Mouse (Mus musculus) hematopoietic stem cell, adult 5-6 weeks (primary cell): ENCODE measurements around the gene Creg1. TPM values are rescaled to one million over a fixed set of nuclear protein-coding genes. Genes with fewer than 3 reads are reported as not detected.

Experiments
- ATAC-seq, 2 experiments: fragments of 125-278 bp in 1 of 2; replicated peaks in 1 of 2; 2 replicates each; pipeline ENCODE4 v1.8.0; 2016 to 2017; ENCODE audit warnings: inconsistent platforms in 2 of 2, mild to moderate bottlenecking in 2 of 2, moderate number of reproducible peaks in 2 of 2, low read depth in 1 of 2, moderate TSS enrichment in 1 of 2; ENCODE audit not compliant: low FRiP score in 2 of 2, poor library complexity in 2 of 2, severe bottlenecking in 2 of 2, insufficient read depth in 1 of 2, low TSS enrichment in 1 of 2
- total RNA-seq: library from RNA; stranded (forward); fragments of 172-1452, 232-1000 nt; gene quantifications from 2 replicates; pipeline ENCODE4 v1.2.3, GENCODE M21; 2017

Gene Creg1
- 118 and 127 TPM in 2 replicates for total RNA-seq

DNA sequence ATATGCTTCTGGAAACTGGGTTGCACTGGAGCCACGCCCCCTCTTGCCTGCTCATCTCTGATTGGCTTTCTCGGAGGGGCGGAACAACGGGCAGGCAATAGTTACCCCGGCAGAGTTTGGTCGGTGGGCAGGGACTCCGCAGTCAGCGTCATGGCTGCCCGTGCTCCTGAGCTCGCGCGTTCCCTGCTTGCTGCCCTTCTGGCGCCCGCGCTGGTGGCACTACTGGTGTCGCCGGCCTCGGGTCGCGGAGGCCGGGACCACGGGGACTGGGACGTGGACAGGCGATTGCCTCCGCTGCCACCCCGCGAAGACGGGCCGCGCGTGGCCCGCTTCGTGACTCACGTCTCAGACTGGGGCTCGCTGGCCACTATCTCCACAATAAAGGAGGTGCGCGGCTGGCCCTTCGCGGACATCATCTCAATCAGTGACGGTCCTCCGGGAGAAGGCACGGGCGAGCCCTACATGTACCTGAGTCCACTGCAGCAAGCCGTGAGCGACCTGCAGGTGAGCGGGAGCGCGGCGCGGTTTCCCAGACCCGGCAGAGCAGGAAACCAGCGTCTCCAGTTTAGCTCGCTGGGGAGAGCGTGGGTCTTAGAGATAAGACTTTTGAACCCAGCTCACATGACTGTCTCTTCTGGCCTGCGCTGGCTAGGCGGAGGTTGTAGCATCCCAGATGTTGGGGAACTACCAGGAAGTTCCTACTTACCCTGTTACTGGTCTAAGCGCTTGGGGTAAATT is at the start of gene Creg1:
TSS of gene Creg1 (plus strand) at position 112 of the 738 bp plus-strand sequence.
- ATAC-seq: peak; percentile 92 to 96

DNA sequence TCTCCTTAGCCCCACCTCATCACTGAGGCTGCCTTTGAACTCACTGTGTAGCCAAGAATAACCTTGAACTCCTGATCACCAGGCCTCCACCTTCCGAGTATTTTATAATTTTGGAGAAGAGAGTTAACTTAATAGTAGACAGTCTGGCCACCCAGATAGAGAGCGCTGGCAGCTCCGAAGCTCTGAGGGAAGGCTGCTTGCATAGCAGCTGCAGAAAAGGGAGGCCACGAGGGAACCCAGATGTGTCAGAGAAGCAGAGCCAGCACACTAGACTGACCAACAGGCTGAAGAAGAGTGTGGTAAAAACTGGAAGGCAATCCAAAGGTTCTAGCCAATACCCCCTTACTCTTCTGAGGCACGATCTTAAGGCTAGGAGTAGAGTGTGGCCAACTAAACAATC is 49.7 kb upstream of the Creg1 start:
- ATAC-seq: no peak

DNA sequence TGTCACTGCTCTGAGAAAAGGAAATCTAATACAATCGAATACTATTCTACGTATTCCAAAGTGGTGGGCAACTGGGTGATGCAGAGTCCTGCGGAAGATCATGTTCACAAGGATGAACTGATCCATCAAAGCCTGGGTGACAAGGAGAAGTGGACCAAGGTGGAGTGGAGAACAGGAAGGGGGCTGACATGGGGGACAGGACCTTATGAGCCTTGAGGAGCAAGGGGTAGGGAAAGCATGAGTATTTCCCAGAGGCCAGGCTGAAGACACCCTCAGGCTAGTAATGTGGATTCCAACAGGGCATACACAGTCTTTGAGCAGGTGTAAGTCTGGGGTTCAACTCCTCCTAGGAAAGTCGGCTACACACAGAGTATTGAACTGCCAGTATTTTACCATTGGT is 47.1 kb upstream of the Creg1 start:
- no peak for ATAC-seq

DNA sequence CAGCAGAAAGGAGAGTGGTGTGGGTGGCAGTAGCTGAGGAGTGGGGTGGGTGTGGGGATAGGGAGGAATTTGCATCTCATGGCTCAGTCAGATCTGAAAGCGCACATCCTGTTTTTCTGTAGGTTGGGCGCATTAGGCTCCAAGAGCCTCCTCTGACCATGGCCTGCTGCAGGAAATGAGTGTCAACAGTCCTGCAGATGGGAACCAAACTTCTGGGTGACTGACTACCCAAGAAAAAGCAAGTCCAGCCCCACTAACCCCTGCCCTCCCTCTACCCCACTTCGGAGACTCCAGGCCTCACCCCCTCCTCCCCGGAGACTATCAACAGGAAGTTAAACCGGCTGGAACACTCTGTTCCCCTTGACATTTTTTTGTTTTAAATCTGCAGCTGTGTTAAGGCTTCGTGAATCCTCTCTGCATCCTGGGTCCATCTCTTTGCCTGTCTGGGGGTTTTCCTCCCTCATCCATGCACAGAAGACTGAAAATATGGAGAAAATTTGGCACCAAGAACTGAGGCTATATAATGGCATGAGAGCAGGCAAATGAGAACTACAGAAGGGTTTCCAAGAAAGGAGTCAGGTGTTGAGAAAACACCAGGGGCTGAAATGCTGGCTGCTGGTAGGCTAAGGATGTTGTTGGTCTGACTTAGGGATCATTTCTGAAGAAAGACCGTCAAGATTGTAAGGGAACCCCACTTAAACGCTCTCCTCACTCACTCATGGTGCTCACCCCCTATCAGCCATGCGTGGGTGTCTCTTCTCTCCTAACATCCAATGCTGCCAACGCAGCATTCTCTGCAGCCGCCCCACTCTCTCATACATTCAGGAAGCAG is 45.6 kb upstream of the Creg1 start:
- peak; percentile 80 to 83 for ATAC-seq

DNA sequence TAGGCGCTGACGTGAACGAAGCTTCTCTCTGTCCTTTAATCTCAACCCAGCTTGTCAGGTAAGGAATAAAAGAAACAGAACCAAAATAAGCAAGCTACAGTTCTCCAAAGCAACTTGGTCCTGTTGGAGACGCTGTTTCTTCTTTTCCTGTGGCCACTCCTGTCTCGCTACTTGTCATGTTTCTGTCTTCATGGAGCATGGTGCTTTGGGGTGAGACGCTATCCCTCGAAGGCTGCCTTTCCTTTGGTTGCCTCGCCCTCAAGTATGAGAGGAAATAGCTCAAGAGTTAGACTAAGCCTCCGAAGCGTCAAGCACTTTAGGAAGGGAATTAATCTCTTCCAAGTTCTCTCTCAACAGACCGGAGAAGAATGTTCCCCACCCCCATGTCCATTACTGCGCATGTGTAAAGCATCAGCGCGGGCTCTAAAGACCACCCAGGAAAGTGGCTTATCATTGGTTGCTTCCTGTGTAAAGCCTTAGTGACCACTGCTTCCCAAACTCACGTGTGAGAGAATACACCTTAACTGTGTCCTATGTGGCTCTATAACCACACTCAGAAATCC is 44.9 kb upstream of the Creg1 start:
- ATAC-seq: no peak

DNA sequence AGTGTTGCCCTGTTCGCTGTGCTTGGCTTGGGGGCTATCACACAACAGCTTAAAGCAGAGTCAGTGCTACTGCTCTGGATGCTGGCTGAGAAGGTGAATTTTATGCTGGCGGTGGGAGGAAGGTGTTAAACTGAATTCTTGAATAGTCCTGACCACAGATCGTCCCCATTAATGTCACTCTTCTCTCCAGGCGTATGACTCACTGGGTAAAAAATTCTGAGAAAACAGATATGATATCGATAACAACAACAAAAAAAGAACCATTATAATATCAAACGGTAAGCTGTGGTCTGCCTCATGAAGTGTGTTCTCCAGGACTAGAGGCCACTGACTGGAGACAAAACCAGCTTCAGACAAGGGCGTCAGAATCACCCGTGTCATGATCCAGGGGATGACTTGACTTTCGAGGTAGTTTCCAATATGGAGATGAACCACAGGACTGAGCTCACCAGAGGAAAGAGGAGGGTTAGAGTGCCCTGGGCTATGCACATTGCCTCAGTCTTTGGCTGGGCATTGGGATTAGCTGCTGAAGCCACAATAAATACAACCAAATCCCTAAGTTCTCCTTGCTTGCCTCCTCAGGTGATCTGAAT is 40.9 kb upstream of the Creg1 start:
- ATAC-seq: no peak

DNA sequence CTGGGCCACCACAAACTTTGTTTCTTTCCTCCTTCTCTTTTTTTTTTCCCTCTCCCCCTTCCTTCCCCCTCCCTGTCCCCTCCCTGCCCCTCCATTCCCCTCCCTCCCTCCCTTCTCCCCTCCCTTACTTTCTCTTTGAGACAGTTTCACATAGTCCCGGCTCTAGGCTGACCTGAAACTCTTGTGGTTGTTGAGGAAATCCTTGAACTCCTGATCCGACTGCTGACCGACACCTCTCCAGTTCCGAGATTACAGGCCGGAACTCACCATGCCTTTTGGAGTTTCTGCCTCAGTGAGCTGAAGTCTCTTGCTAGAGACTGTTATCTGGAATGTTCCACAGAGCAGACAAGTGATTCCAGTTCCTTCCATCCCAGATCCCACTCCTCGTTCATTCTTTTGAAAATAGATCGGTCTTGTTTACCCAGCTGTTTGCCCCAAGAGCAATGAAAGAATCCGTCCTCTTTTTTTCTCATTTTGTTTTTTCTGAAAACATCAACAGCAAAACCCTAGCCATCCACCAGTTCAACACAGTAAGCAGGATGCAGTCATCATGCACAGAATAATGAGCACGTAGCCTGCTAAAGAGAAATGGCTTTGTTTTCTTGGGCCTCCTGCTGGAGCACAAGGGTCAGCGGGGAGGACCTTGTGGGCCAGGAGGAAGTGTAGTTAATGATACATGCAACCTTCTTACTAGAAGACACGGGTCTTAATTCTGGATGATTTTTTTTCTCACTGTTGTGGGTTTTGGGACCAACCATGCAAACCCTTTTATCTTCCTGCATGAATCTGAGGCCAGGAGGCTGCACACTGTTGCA is 39.1 kb upstream of the Creg1 start:
- ATAC-seq: peak in 1 of 2 experiments; percentile 30; a peak in 1 of 4 replicates

DNA sequence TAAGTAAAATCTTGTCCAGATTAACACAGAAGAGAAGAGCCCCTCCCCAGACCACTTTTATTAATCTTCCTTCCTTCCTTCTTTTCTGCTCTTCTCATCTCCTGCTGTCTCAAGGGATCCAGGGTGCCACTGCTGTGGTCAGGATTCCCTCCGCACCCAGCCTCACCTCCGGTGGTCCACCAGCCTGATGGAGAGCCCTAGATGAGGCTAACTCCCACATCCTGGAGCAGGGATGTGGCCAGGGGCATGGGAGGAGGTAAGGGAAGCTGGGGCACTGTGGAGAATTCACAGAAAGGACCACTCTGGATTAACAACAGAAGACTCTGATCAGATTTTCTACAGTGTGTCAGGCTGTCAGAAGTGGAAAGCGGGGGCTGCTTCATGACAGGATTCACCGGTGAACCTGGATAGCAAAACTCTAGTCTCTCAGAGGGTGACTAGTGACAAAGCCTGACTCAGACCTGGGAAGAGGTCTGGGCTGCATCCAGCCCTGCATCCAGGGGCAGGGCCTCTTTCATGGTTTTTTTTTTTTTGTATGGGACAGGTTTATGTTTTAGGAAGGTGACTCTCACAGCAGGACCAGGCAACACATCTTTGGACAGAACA is 38.4 kb upstream of the Creg1 start:
- no peak for ATAC-seq

DNA sequence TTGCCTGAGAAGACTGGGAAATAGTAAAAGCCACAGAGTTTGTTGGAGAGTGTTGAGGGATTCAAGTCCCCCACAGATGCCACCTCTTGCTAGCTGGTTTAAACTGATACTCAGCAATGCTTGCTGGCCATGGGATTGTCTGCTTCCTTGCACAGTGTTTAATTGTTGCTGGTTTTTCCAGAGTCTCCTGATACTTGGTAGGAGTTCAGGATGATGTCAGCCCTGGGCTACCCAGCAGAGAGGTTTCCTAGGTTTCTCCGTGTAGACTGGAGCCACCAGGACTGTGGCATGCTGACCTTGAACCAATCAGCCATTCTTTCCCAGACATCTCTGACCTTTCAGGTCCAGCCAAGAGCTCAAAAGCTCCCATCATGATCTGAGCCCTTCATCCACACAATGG is 36.6 kb upstream of the Creg1 start:
- no peak for ATAC-seq

DNA sequence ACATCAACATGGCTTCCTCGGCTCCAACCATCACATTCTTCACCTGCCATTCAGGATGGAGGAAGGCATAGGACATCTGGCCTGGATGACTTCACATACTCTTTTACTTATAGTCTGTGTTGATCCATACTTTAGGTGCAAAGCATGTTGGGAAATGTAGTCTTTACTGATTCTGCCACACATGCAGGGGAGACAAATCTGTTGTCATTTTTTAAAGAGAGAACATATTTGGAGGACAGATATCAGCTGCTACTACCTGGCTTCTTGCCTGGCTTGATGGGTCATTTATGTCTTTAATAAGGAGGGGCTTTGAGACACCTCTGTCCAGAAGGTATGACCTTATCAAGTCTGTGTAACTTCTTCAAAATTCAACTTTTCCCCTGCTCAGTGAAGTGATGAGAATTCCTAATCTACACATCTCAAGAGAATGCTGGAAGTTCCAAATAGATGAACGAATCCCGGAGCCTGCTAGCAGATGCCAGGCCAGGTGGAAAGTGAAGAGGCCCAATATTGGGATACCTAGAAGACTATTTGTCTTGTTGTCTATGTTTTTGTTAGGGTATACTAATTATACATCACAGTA is 35.4 kb upstream of the Creg1 start:
- no peak for ATAC-seq

DNA sequence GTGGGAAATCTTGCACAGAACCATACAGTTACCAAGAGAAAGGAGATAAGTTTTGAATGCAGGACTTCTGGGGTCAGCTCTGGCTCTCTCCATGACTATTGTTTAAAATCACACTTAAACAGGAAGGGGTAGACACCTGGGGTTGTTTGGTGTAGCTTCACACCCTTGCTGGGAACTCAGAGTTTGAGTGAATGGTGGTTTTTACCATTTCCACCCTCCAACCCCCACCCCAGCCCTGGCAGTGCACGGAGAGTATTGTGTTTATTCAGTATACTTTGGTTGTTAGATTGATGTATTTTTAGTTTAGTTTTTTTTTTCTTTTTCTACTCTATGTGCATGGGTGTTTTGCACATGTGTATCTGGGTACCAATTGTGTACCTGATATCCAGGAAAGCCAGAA is 33.4 kb upstream of the Creg1 start:
- ATAC-seq: peak; percentile 41 to 65; a peak in 3 of 4 replicates

DNA sequence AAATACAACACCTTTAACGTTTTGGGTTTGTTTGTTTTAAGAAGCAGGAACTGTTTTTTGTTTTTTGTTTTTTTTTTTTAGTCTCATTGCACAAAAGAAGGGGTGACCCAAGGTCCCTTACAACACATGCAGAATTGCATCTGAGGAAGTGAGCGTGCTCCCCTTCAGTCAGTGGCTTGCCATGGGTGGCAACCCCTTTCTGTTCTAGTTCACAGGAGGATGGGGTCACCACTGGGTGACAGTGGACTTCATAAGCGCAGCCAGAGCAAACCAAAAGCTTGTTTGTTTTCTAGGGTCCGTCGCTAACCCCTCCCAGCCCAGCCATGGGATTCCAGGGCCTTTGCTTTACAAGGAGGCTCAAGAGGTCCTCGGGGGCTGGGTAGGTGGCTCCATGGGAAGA is 32.0 kb upstream of the Creg1 start:
- peak in 1 of 2 experiments; percentile 42; a peak in 1 of 4 replicates for ATAC-seq

DNA sequence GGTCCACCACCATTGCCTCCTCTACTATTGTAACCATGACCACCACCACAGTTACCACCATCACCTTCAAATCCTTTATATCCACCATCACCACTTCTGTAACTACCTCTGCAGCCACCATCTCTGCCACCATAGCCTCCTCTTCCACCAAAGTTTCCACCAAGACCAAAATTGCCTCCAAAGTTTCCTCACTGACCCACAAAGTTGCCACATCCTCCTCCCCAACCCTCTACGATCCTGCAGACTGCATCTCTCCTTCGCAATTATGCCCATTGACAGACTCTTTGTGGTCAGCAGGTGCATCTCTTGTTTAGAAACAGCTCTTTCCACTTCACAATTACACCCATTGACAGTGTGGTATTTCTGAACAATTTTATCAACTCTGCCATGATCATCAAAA is 28.7 kb upstream of the Creg1 start:
- ATAC-seq: peak in 1 of 2 experiments; percentile 24; a peak in 1 of 4 replicates

DNA sequence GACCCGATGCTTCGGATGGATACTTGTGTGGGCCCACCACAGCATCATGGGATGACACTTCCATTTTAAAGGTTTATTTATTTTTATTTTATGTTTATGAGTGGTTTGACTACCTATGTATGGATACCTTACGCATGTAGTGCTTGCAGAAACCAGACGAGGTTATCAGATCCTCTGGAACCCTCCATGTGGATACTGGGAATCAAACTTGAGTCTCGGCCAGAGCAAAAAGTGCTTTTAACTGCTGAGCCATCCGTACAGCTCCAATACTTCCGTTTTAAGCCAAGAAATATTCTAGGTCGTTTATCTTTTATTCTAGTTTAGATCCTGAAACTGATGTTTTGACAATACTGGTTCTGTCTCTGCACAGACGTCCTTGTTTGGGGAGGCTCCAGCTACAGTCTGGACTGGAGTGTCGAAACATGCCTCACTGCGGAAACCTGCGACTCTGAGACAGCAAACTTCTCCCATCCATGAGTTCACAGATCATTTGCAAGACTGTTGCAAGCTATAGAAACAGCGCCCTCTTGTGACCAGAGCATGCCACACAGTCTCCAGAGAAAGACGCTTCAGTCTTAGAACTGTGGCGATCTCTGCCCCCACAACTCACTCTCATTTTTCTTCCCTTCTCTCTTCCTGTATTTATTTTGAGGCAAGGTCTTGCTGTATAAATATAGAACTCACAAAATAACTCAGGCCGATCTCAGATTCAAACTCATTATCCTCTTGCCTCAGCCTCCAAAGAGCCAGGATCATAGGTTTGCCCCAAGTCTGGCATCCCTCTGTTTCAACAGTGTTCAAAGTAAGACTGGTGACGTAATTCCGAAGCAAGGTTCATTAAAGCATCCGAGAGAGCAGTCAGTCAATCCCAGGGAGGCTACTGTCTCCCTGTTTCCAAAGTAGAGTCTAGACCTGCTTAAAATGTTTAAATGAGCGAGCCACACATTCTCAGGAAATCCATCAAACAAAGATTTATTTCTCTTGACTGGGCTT is 27.4 kb upstream of the Creg1 start:
- ATAC-seq: peak; percentile 87 to 94

DNA sequence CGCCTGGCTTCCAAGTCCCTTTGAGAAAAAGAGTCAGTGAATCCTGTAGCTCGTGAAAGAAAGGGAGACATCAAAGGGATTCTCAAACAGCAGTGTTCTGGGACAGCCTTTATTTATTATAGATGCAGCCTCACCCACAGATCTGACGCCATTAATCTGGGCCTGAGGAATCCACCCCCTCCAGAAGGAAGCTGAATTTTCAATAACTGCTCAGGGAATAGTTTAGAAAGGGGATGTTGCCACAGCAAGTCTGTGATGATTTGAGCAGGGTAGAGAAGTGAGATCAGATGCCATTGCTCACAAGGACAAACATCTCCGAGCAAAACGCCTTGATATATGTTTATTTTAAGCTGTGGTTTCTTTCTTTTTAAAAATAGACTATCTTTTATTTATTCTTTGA is 26.1 kb upstream of the Creg1 start:
- ATAC-seq: no peak
